Mouse (Mus musculus) T-helper 1 cell (primary cell): Measurements from ENCODE around the gene Pde6h.

ENCODE experiments used
- in situ Hi-C: fragments of 300-600 bp; cut with MboI, MseI; formaldehyde crosslinking; loops from one replicate; pipeline ENCODE4 v1.15.1; 2025; ENCODE audit warnings: high pct_unique_total_duplicates

Pde6h gene

DNA sequence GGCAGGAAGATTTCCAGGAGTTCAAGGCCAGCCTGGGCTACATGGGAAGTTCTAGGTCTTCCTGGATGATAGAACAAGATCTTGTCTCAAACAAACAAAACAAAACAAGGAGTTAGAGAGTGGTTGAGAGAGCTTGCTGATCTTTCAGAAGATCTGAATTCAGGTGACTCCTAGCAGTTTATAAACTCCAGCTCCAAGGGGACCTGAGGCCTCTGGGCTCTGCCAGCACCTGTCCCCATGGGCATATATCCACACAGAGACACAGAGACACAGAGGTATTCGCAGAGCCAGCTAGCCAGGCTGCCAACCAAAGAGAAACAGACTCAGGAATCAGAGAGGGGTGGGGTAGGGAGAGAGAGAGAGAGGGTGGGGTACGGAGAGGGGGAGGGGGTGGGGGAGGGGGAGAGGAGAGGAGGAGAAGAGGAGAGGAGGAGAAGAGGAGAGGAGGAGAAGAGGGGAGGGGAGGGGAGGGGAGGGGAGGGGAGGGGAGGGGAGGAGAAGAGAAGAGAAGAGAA, 10.8 kb upstream of the Pde6h start:
- in situ Hi-C loops, result loop anchor here (5.0 kb wide), 1 partner anchor 66 kb away; no protein-coding TSS in a partner anchor

DNA sequence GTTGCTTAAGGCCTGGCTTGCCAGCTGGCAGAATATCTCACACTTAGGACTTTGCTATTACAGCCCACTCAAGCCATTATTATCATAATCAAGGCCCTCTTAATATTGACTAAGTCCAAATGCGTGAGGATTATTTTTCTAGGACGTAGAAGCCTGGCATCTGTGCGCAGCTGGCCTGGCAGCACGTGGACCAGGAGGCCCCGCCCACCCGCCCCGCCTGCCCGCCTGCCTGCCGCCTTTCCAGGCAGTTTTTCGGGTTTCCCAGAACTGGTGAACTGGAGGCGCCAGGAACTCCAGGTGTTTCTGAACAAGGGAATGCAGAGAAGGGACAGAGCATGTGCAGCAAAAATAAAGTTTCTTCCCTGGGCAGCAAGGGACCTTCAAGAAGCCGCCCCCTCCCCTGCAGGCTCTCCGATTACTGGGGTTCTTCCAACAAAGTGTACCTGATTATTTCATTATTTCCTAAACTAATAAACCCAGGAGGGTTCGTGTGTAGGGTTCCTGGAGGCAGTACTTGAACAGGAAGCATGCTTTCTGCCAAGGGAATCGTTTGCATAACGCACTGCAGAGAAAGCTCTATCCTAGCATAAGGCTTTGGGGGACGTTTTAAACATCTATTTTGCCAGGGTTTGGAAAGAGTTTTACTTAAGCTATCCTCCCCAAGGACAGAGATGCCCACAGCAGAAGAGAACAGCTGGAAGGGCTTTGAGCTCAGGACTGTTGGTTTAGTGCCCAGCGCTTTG, 10.1 kb upstream of the Pde6h start:
- in situ Hi-C loops, result loop anchor here (5.0 kb wide), 1 partner anchor 66 kb away; no protein-coding TSS in a partner anchor

DNA sequence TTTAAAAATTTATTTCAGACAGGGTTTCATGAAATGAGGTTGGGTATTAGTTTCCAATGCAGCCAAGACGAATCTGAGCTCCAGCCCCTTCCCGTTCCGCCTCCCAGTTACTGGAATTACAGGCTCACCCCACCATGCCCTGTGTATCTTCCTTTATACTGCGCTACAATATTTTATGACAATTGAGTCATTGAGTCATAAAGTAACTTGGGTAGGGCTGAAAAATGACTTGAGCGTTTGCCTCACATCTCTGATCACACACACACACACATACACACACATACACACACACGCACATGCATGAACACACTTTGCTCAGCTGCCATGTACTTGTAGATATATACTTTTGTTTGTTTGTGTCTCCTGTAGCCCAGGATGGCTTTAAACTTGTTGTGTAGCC, 9.4 kb upstream of the Pde6h start:
- in situ Hi-C loops, result loop anchor here (5.0 kb wide), 1 partner anchor 67 kb away; no protein-coding TSS in a partner anchor

DNA sequence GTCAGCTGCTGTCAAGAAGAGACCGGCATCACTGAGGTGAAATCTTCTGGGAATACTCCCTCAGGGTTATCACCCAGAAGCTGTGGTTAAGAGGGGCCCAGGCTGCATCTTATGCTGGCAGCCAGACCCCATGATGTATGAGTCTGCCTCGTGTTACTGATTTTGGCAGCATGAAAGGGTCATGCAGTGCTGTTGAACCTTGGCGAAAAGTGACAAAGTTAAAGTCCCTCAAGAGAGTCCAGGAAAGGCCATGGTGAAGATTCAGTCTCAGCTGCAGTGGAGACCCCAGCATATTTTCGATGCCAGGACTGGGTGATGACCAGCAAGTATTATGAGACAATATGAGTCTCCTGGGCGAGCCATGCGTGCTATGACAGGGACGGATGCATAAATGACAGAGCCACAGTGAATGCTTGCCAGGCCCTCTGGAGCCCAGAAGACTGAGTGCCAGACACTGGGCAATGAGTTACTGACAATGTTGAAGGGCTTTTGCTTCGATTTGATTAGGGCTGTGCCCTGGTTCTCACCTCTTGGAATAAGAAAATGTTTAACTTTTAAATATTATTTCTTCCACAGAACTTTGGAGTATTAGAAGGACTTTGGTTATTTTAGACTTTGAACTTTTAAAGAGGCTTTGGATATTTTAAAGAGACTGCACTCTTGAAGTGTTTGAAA, 7.8 kb upstream of the Pde6h start:
- in situ Hi-C loops, result no loop called here

DNA sequence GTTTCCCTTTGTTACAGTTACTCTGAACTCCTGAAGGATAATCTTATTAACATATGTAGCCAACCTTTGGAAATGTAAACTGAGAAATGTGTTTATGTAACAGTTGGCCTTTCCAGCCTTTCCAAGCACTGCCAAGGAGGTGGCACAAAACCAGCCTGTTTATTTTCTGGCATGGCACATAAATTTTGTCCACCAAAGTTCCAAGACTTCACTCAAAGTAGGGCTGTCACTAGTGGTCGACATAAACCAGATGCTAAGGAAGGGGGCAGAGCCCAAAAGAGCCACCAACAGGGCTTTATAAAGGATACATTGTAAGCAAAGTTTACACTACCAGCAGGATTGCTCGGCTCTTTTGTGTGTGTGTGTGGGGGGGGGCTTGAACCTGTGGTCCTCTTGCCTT, 5.7 kb upstream of the Pde6h start:
- in situ Hi-C loops, result no loop called here

DNA sequence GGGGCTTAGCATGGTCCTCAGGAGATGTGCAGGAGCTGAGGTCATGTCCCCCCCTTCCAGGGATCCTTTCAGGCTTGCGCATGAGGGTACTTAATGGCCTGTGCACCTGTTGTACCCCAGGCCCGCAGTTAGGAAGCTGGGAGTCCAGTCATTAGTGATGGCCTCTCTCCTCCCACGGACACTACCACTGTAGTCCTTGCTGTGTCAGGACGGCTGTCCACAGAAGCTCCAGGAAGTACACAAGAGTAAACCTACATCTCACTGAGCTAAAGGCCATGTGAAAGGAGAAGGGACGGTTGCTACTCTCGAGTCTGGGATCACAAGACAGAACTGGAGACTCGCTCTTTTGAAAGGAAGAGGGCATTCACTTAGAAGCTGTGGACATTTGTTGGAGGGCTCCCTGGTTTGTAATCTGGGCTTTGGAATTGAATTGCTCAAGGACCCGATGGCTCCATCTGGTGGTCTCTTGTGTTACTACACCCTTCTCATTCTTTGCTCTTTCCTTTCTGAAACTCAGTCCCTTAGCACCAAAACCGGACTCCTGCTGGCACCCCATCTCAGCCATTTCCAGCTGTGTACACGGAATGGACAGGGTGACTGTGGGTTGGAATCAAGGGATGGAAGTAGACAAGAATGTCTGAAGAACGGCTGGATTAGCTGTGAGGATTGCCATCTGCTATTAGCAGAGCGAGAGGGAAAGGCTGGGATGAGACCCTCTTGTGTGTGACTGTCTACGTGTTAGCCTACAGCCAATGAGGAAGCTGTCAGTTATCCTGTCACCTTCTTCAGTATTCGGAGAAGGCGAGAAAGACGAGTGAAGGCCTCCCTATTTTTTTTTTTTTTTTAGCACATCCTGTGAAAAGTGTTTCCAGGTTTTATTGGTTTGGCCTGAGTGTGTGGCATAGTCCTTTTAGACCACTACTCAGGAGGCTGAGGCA, 3.0 kb upstream of the Pde6h start:
- in situ Hi-C loops, result loop anchor here (10.0 kb wide), 1 partner anchor 396 kb away; no protein-coding TSS in a partner anchor

DNA sequence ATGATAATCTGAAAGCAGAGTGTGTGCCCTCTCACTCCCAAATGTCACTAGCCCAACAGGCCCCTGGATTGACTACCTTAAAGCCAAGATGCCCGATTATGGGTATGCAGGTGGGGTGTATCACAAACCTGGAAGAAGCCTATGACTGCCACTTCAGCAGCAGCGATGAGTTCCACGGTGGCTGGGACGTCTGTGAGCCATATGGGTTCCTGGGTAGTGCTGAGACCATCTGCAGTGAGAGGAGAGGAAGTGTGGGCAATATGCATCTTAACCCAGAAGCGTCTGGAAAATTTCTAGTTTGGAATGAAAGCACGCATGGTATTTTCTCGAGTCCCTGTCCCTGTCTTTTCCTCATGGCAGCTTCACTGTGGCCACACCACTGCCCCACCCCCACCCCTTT, 2.0 kb upstream of the Pde6h start:
- in situ Hi-C loops, result loop anchor here (10.0 kb wide), 1 partner anchor 397 kb away; no protein-coding TSS in a partner anchor

DNA sequence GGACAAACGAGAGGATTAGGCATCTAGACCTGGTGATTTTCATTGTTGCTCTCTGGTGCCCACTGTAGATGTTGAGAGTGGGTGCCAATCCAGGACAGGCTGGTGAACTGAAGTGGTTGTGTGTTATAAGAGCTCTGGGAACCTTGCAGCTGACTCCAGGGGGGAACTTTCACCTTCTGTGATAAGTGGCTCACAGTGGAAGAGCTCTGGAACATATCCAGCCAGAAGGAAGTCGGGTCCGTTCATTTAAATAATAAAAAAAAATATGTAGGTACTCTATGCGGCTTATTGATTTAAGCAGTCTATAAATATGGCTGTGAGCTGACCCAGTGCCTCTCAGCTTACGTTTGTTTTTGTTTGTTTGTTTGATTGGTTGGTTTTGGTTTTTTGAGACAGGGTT, 1.6 kb upstream of the Pde6h start, which contains the start of gene Erp27:
TSS of gene Erp27 (minus strand) at position 101 of the 400 bp plus-strand sequence.
- in situ Hi-C loops, result loop anchor here (10.0 kb wide), 1 partner anchor 397 kb away; no protein-coding TSS in a partner anchor

DNA sequence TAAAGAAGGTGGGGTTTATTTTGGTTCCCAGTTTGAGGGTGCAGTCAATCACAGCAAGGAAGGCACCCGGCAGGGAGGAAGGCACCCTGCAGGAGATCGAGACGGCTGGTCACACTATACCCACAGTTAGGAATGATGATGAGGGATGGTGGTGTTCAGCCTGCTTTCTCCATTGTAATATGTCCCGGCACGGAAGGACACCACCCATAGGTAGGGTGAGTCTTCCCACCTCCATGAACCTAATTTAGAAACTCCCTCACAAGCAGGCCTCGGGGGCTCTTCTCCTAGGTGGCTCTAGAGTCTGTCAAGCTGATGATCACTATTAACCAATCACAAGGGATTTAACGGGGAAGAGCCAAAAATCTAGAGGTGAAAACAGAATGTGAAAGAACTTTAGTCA, 761 bp upstream of the Pde6h start:
- in situ Hi-C loops, result loop anchor here (10.0 kb wide), 1 partner anchor 398 kb away; no protein-coding TSS in a partner anchor

DNA sequence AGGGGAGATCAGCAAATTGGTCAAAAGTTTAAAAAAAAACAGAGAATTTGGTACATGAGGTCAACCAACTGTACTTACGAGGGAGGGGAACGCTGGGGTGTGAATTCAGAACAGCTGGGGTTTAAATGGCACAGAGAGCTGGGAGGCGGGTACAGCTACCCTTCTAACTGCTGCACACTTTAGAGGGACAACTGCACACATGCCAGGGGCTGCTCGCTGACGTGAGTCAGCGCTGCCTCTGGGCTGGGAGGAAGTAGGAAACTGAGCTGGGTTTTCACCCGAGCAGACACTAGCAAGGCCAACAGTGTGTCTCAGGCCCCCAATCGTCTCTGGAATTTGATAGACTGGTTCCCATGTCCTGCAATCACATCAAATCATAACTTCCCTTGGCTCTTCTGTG, 1.4 kb downstream of the Pde6h start:
- in situ Hi-C loops, result loop anchor here (10.0 to 25.0 kb wide), 2 partner anchors 400 to 812 kb away; partner anchors contain the start of gene Strap

DNA sequence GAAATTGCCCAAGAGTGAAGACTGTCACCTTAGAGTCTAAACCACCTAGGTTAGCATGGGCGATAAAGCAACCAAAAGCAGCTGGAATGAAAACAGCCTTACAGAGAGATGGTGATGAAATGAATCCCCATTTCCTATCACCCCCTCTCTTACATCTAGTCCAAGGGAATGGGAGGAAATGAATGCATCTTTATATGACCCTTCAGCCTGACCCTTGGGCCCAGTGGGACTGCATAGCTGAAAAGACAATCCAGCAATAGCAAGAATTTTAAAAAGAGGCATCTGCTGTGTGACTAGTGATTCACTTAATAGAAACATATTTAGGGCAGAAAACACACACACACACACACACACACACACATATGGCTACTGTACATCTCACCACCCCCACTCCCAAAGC, 4.0 kb downstream of the Pde6h start:
- in situ Hi-C loops, result loop anchor here (10.0 to 25.0 kb wide), 2 partner anchors 403 to 810 kb away; partner anchors contain the start of gene Strap

DNA sequence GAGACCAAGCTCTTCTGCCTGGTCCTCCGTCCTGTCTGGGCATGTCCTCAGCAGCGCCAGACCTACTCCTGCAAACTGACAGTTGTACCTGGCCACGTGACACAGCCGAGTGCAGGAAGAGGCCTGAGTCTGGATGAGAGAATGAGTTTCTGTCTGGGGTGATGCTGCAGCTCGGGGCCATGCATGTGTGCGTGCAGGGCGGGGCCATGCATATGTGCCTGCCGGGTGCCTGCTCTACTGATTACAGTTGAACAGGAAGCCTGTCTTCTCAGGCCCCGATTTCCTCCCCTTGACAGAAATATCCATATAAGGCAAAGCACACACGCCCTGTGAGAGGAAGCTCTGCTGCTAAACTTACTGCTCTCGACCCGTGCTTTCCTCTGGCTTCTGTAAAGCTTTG, 7.0 kb downstream of the Pde6h start:
- in situ Hi-C loops, result loop anchor here (5.0 to 25.0 kb wide), 2 partner anchors 37 to 807 kb away; partner anchors contain the start of gene Strap

DNA sequence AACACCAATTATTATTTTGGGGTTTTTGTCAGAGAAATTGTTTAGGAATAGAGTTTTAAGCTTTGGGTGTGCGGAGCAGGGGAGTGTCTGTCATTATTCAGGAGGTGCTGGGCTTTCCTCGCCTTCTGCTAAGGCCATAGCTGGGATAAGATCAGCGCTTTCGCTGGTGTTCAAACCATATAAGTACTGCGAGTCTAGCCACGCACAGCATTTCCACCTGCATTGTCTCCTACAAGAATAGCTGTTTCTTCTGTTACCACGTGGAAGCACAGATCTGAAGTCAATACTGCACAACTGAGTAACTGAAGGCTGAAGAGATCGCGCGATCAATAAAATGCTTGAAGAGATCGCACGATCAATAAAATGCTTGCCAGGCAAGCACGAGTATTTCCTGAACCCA, 7.6 kb downstream of the Pde6h start:
- in situ Hi-C loops, result loop anchor here (5.0 to 25.0 kb wide), 2 partner anchors 36 to 806 kb away; partner anchors contain the start of gene Strap

DNA sequence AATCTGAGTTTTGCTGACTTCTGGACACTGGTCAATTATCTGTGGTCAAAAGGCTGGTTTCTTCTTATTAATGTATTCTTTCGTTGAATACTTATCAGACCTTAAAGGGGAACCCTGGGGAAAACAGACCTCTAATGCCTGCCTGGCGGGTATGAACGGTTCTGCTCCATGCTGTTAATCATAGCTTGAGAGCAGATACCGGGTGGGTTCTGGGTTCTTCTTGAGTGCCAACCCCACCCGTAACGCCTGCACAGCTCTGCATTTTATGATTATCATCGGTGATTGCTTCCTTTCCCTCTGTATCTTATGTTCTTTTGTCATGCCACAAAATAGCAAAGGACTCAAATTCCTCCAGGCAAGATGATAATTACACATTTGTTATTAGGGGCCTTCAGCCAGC, 10.4 kb downstream of the Pde6h start:
- in situ Hi-C loops, result loop anchor here (5.0 to 25.0 kb wide), 2 partner anchors 33 to 803 kb away; partner anchors contain the start of gene Strap

DNA sequence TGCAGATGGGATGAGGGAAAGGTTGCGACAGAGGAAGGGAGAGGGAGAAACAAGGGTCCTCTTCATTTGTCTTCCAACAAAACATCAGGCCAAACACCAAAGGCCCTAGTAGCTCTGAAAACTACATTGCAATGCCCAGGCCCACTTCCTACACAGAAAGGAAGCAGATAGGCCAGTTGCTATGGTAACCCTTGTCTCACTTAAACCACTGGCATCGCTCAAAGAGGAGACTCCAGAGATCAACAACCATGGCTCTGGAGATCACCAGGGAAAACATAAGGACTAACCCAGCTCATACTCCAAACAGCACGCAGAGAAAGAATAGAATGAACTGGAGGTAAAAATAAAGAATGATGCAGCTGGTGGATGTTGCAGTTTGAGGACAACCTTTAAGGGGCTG, 11.6 kb downstream of the Pde6h start:
- in situ Hi-C loops, result loop anchor here (25.0 kb wide), 1 partner anchor 802 kb away; the partner anchor contains the start of gene Strap

DNA sequence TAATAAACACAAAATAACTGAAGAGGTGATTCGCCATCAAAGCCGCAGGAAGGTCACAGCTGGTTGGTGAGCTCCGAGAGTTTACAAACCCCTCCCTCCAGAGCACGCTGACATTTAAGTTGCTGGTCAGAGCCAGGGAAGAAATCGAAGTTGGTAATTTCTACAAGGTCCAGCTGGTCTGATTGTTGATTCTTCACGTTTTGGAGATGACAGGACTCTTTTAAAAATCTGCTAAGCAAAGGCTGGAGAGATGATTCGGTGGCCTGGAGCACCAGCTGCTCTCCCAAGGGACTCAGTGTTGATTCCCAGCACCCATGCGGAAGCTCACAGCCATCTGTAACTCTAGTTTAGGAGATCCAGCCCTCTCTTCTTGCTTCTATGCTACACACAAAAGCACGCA, 12.7 kb downstream of the Pde6h start:
- in situ Hi-C loops, result loop anchor here (25.0 kb wide), 1 partner anchor 801 kb away; the partner anchor contains the start of gene Strap

DNA sequence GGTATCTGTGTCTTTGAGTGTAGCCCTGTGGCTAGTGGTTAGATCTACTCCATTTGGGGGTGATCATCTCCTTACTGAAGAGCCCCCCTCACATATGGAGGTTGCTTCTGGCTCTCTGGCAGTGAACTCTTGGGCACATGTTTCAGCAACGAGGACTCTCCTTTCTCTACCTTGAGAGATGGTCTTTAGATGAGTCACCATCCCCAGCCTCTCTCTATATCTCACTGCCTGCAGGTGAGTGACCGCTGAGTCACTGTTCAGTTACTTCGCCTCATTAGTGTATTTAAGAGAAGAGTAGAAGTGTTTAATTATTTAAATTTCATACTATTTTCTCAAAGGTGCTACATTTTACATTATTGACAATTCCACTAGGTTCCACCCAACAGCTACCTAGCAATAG, 13.5 kb downstream of the Pde6h start:
- in situ Hi-C loops, result loop anchor here (25.0 kb wide), 1 partner anchor 800 kb away; the partner anchor contains the start of gene Strap

DNA sequence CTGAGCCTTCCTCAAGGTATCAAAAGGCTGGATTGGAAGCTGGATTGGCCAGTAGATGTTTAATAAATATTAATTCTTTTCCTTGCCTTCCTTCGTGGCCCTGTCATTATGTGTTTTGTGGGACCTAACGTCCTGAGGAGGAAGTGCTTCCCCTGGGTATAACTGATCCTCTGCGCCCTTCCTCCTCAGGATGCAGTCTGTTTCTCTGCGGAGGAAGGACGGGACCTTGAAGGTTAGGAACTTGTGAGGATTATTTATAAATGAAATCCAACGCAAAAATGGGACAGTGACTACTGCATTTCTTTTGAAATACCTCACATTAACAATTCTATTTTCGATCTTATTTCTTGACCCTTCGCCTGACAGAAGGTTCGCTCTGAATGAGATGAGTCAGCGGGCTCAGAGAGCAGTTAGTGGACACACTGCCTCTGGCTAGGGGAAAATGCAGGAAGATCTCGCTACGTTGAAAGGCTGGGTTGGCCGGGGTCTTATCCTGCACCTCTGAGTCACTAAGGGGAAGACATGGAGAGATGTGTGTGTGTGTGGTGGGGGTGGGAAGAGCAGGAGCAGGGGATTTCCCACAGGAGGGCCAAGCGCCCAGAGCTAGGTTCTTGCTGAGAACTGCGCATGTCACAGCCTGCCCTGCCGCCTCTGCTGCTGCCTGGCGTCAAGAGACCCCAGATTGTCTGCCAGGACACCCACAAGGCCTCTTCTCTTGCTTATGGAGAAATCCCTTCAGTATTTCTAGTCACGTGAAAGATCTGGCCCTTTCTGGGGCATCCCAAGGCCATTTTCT, 14.9 kb downstream of the Pde6h start:
- in situ Hi-C loops, result loop anchor here (25.0 kb wide), 1 partner anchor 799 kb away; the partner anchor contains the start of gene Strap

DNA sequence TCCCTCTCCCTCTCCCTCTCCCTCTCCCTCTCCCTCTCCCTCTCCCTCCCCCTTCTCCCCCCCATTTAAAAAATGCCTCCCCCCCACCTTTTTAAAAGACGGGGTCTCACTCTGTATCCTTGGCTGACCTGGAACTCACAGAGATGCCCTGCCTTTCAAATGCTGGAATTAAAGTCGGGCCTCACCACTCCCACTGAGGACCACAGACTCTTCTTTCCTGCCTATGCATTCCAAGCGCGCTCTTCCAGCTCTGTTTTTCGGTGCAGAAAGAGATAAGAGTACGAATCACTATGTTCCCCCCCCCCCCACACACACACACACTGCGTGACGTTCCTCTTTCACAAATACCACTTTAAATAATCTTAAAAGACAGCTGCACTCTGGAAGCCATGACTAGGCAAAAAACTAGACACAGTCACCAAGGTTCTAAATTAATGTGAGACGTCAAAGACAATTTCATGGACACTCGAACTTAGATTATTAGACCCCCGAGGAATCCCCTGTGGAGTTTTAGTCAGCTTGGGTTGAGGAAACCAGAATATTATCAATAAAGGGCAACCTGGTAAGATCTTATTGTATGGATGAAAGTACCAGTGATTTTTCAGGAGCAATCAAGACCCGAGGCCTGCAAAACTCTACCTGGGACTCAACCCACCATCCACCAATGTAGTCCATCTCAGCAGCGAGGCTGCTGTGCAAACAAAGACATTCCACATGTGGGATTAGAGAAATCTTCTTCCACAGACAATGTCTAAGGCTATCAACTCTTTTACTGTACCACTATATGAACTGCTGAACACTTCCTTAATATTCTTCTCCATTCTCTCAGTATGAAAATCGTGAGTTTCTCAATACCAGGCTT, 15.9 kb downstream of the Pde6h start:
- in situ Hi-C loops, result loop anchor here (25.0 kb wide), 1 partner anchor 798 kb away; the partner anchor contains the start of gene Strap
